Mouse (Mus musculus): Measurements from ENCODE around the gene Ccnd1. TPM values are rescaled to one million over a fixed set of nuclear protein-coding genes. Genes with fewer than 3 reads are reported as not detected.
A peak's percentile ranks its signal among the peaks of the same experiment; 100 is the strongest.

Gene Ccnd1
- polyA plus RNA-seq, 1 experiment, result 27.7 TPM

DNA sequence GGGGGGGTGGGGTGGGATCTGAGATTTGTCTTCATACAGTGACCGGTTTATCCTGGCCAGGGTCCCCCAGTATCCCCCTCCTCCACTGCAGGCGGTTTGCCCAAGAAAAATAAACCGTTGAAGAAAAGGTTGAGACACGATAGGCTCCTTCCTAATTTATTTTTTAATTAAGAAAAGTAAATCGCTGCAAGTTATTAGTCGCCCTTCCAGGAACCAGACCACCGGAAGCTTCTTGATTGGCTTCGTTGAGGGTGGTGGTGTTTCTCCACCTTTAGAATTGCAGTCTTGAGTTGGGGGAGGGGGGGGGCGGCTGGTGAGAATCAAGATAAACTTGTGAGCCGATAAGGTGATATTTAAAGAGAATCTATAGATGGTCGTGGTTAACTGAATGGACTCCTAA lies 860 bp upstream of the Ccnd1 start:
- H3K4me3 ChIP-seq (ENCODE audit: insufficient read depth, low read length), result no peak overlapping the region
- TF ChIP-seq CTCF (IDR thresholded peaks at IDR 0.05; ENCODE audit: extremely low read depth, insufficient read depth, low read length) (no peak), POLR2A (IDR thresholded peaks at IDR 0.05; ENCODE audit: extremely low read depth, insufficient read depth, low read length) (no peak)
- no peaks in the 10 kb centered on the region; the same call in 1 of the 2 replicates for H3K4me1 ChIP-seq (ENCODE audit: control insufficient read depth, insufficient read depth, low read length)
- H3K27ac ChIP-seq (ENCODE audit: insufficient read depth, low read length), result no peak overlapping the region

DNA sequence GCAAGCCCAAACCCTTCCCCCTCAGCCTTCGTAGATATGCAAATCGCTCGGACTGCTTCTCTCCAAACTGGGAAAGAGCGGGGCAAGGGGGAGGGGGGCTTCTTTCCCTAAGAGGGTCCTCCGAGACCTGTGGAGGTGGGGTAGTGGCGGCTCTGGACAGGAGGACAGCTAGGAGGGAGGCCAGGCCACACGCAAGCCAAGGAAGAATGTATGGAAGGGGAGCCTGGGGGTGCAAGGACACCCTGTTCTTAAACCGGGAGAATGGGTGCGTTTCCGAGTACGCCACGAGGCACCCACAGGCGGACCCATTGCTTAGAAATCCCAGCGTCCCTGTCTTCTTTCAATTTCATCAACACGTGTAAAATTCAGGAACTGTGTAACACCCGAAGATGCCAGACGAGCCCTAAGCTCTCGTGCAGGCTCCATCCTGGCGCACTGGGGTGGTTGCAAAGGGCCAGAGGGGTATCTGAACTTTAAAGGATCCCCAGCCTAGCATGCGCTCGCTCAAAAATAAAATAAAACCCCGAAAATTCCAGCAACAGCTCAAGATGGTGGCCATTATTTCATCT lies 362 bp upstream of the Ccnd1 start:
- Histone ChIP-seq H3K4me3 (ENCODE audit: insufficient read depth, low read length) (peak overlapping the region; percentile 83), H3K4me1 (ENCODE audit: control insufficient read depth, insufficient read depth, low read length) (no peaks in the 10 kb centered on the region; the same call in 1 of the 2 replicates), H3K27ac (ENCODE audit: insufficient read depth, low read length) (no peak overlapping the region)
- no peak for TF ChIP-seq POLR2A (IDR thresholded peaks at IDR 0.05; ENCODE audit: extremely low read depth, insufficient read depth, low read length)
- no peak for TF ChIP-seq CTCF (IDR thresholded peaks at IDR 0.05; ENCODE audit: extremely low read depth, insufficient read depth, low read length)

DNA sequence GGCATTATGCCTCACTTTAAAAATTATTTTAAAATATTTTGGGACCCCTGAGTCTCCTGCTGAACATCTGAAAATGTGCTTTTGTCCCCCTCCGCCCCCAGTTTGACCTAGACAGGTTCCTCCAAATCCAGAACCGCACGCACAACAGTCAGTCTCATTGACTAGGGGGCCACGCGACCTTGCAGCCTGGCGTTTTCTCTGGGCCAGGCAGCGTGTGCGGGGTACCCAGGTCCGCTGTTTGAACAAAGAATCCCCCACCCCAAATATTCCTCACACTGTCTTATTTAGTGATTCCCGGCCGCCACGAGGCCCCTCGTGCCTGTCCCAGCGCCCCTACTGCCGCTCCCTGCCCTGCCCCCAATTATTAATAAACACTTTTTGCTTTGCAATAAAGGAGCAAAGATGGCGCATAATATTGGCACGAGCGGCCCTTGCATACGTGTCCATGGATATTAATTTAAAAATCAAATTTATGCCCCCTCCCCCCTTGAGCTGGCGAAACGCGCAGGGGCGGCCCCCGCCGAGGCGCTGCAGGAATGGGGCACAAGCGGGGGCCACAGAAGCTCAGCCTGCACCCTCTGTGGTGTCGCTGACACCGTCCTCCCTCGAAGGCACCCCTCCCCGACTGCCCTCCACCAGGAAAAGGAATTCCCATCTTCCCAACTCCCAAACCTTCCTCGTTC lies 923 bp downstream of the Ccnd1 start:
- Histone ChIP-seq H3K4me3 (ENCODE audit: insufficient read depth, low read length) (peak overlapping the region; percentile 83), H3K4me1 (ENCODE audit: control insufficient read depth, insufficient read depth, low read length) (no peaks in the 10 kb centered on the region; the same call in 1 of the 2 replicates), H3K27ac (ENCODE audit: insufficient read depth, low read length) (0 out of 2 replicates have a peak overlapping the region, but pooled peaks have one; percentile 18)
- no peak for TF ChIP-seq POLR2A (IDR thresholded peaks at IDR 0.05; ENCODE audit: extremely low read depth, insufficient read depth, low read length)
- no peak for TF ChIP-seq CTCF (IDR thresholded peaks at IDR 0.05; ENCODE audit: extremely low read depth, insufficient read depth, low read length)

DNA sequence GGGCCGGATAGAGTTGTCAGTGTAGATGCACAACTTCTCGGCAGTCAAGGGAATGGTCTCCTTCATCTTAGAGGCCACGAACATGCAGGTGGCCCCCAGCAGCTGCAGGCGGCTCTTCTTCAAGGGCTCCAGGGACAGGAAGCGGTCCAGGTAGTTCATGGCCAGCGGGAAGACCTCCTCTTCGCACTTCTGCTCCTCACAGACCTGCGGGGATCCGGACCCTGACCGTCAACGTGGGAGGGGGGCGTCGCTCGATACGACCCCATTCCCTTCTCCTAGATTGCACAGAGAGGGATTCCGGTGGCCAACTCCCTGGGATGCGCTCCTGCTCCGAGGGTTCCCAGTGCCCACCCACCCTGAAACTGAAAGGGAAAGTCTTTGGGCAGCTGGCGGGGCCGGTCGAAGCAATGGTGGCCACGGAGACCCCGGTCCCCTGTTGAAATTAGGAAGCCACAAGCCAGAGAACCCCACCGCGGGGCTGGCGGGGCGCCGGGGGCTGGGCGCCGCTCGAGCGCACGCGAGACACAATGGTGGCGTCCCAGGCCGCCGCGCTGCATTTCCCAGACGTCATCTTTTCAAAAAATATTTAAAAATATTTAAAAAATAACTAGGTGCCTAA lies 1.7 kb downstream of the Ccnd1 start:
- no peak for TF ChIP-seq POLR2A (IDR thresholded peaks at IDR 0.05; ENCODE audit: extremely low read depth, insufficient read depth, low read length)
- TF ChIP-seq CTCF (IDR thresholded peaks at IDR 0.05; ENCODE audit: extremely low read depth, insufficient read depth, low read length), result no peak
- H3K4me3 ChIP-seq (ENCODE audit: insufficient read depth, low read length), result peak overlapping the region; percentile 83
- H3K4me1 ChIP-seq (ENCODE audit: control insufficient read depth, insufficient read depth, low read length), result no peaks in the 10 kb centered on the region
- no peak overlapping the region for H3K27ac ChIP-seq (ENCODE audit: insufficient read depth, low read length)

DNA sequence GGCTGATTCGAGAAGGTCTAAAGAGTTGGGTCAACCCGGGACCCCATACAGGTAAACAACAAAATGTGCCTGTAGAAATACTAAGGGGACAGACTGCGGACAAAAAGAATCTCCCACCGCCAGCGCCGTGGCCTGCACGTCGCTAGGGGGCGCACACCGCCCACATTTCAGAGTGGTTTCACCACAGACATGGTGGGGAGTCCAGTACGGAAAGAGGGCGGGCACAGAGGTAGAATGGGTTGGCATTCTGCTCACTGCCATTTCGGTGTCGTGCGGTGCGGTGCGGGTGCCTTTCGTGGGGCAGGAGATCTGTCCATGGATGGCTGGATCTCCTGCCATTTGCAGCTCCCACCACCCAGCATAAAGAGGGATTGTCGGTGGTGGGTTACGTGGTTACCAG lies 2.2 kb downstream of the Ccnd1 start:
- Histone ChIP-seq H3K27ac (ENCODE audit: insufficient read depth, low read length) (no peak overlapping the region), H3K4me1 (ENCODE audit: control insufficient read depth, insufficient read depth, low read length) (no peaks in the 10 kb centered on the region), H3K4me3 (ENCODE audit: insufficient read depth, low read length) (peak overlapping the region; percentile 83)
- peak; percentile 88 for TF ChIP-seq CTCF (IDR thresholded peaks at IDR 0.05; ENCODE audit: extremely low read depth, insufficient read depth, low read length)
- TF ChIP-seq POLR2A (IDR thresholded peaks at IDR 0.05; ENCODE audit: extremely low read depth, insufficient read depth, low read length), result peak; percentile 51; the same call in 1 of the 2 replicates

DNA sequence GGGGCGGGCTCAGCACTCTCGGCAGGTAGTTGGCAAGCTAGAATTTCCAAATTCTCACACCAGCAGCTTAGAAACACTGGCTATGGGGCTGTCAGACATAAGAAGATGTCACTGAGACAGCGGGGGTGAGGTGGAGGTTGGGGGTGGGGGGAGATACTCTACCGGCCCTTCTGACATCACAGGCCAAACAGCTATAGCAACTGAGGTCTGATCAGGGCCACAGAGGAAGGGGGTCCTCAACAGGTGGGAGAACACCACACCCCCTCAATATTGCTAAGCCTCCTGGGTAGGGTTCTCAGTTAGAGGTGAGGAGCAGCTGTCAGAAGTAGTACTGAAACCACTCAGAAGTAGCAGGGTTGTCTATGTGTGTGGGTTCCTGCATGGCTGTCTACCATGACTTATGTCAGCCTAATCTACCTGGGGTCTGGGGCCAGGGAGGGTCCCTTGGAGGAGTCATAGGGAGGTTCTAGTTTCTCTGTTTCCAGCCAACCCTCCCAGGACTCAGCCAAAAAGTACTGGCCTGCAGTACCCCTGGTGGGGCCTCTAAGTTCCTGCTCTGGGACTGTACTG lies 3.3 kb downstream of the Ccnd1 start:
- Histone ChIP-seq H3K27ac (ENCODE audit: insufficient read depth, low read length) (no peak overlapping the region), H3K4me1 (ENCODE audit: control insufficient read depth, insufficient read depth, low read length) (no peaks in the 10 kb centered on the region; the same call in 1 of the 2 replicates), H3K4me3 (ENCODE audit: insufficient read depth, low read length) (no peak overlapping the region)
- TF ChIP-seq POLR2A (IDR thresholded peaks at IDR 0.05; ENCODE audit: extremely low read depth, insufficient read depth, low read length) (no peak), CTCF (IDR thresholded peaks at IDR 0.05; ENCODE audit: extremely low read depth, insufficient read depth, low read length) (no peak)

DNA sequence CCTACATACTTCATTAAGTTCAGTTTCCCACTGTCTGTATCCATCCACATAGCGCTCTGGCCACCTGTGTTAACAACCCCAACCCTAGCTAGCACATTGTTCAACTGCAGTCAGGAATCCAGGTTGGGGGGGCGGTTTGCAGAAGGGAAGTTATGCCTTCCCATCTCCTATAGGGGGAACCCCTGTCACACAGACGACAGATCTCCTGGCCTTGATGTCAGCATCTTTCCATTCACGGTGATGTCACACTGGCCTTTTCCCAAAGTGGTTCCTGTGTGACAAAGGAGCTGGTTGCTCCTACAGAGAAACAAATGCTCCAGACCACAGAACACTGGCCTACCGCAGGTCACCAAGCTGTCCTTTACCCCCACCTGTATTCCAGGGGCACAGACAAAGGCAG lies 4.2 kb downstream of the Ccnd1 start:
- H3K4me1 ChIP-seq (ENCODE audit: control insufficient read depth, insufficient read depth, low read length), result no peaks in the 10 kb centered on the region; the same call in 1 of the 2 replicates
- H3K27ac ChIP-seq (ENCODE audit: insufficient read depth, low read length), result no peak overlapping the region
- H3K4me3 ChIP-seq (ENCODE audit: insufficient read depth, low read length), result no peak overlapping the region
- no peak for TF ChIP-seq POLR2A (IDR thresholded peaks at IDR 0.05; ENCODE audit: extremely low read depth, insufficient read depth, low read length)
- TF ChIP-seq CTCF (IDR thresholded peaks at IDR 0.05; ENCODE audit: extremely low read depth, insufficient read depth, low read length), result peak; percentile 66

DNA sequence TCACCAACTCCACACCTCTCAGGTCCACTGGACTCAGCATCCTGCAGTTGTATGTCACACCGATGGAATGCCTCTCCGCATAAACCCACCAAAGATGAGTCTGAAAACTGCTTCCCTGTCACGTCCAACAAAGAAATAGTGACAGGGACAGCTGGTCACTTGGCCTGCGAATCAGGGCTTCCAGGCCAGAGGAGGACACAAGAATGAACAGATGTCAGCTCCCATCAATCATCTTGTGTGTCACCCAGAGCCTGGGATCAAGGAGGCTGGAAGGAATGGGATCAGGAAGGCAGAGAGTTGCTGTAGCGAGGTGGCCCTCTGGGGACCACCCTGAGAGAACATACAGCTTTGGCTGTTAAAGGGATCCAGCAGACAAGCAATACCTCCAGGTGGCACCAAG lies 4.8 kb downstream of the Ccnd1 start:
- H3K4me3 ChIP-seq (ENCODE audit: insufficient read depth, low read length), result no peak overlapping the region
- H3K27ac ChIP-seq (ENCODE audit: insufficient read depth, low read length), result no peak overlapping the region
- TF ChIP-seq POLR2A (IDR thresholded peaks at IDR 0.05; ENCODE audit: extremely low read depth, insufficient read depth, low read length) (no peak), CTCF (IDR thresholded peaks at IDR 0.05; ENCODE audit: extremely low read depth, insufficient read depth, low read length) (no peak)
- H3K4me1 ChIP-seq (ENCODE audit: control insufficient read depth, insufficient read depth, low read length), result no peaks in the 10 kb centered on the region; the same call in 1 of the 2 replicates

DNA sequence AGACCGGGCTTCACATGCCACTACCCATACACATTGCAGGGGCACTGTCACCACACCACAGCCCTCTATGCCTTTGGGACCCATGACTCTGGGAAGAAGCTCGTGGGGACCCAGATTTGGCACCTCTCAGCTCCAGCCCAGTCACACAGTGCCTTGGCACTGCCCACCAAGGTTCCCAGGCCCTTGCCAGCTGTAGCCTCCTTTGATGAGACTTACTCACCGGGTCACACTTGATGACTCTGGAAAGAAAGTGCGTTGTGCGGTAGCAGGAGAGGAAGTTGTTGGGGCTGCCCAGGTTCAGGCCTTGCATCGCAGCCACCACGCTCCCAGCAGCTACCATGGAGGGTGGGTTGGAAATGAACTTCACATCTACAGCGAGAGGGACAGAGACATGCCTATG lies 5.9 kb downstream of the Ccnd1 start:
- TF ChIP-seq POLR2A (IDR thresholded peaks at IDR 0.05; ENCODE audit: extremely low read depth, insufficient read depth, low read length) (no peak), CTCF (IDR thresholded peaks at IDR 0.05; ENCODE audit: extremely low read depth, insufficient read depth, low read length) (no peak)
- Histone ChIP-seq H3K27ac (ENCODE audit: insufficient read depth, low read length) (no peak overlapping the region), H3K4me3 (ENCODE audit: insufficient read depth, low read length) (no peak overlapping the region), H3K4me1 (ENCODE audit: control insufficient read depth, insufficient read depth, low read length) (no peaks in the 10 kb centered on the region; the same call in 1 of the 2 replicates)

Data from cortical plate, adult 2 months (tissue).